Comparison of ENCODE assay signal across 9 mouse cellular contexts in the genomic region with DNA sequence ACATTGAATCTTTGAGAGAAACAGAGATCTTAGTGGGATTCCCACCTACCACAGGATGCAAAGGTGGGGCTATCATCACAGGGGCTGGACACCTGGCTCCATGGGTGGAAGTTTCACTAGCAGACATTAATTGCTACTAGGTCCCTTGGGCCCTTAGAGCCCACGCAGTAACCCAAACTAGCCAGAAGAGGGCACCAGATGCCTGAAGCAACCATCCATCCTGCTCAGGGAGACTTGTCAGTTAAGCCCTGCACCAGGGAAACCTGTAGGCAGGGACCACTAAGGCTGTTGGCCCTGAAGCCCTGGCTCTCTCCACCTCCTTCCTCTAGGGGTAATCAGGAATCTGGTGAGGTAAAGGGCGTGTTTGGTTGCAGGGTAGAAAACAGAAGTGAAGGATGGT. TPM values are rescaled to one million over a fixed set of nuclear protein-coding genes. Genes with fewer than 3 reads are reported as not detected.
DNase-seq lines count a peak whose midpoint lies in the region; ATAC-seq and TF ChIP-seq lines count a peak whose summit lies in the region.
"Had no signal": no experiment of that assay in that cellular context is flagged by ENCODE, and none has a peak within 500 bp of the region (broad histone marks: within the 10 kb centered on the region; RNA-seq: fewer than 3 reads in every experiment).

No protein-coding gene starts in this region.

- no peak overlapping the region for H3K27ac ChIP-seq in forebrain, embryonic 11.5 days (ENCODE audit: low read depth, low read length)
- H3K27ac ChIP-seq in forebrain, embryonic 15.5 days (replicated peaks) = no peak overlapping the region
- H3K27ac ChIP-seq in hindbrain, postnatal 0 days = no peak overlapping the region
- H3K27ac ChIP-seq in liver, postnatal 0 days (ENCODE audit: low read depth) = no peak overlapping the region
- no peak overlapping the region for H3K27ac ChIP-seq in testis, adult 2 months (ENCODE audit: control insufficient read depth, insufficient read depth, low read depth, low read length)

- no peak overlapping the region for H3K4me3 ChIP-seq in forebrain, embryonic 11.5 days (ENCODE audit: low read depth, low read length)
- no peak overlapping the region for H3K4me3 ChIP-seq in forebrain, embryonic 15.5 days
- H3K4me3 ChIP-seq in hindbrain, postnatal 0 days (ENCODE audit: low read length) = no peak overlapping the region
- H3K4me3 ChIP-seq in liver, postnatal 0 days (ENCODE audit: low read depth, low read length) = no peak overlapping the region
- H3K4me3 ChIP-seq in testis, adult 2 months (ENCODE audit: control insufficient read depth, low read depth, low read length) = peak overlapping the region; percentile 74

- no peaks in the 10 kb centered on the region for H3K4me1 ChIP-seq in forebrain, embryonic 11.5 days (replicated peaks; ENCODE audit: control insufficient read depth, insufficient read depth, low read length)
- H3K4me1 ChIP-seq in forebrain, embryonic 15.5 days = no peaks in the 10 kb centered on the region
- H3K4me1 ChIP-seq in hindbrain, postnatal 0 days (ENCODE audit: insufficient read depth, low read length) = peaks cover 9% of the 10 kb centered on the region; the same call in 1 of the 2 replicates
- H3K4me1 ChIP-seq in liver, postnatal 0 days (ENCODE audit: insufficient read depth) = no peaks in the 10 kb centered on the region
- no peaks in the 10 kb centered on the region; the same call in 1 of the 2 replicates for H3K4me1 ChIP-seq in testis, adult 2 months (ENCODE audit: control insufficient read depth, insufficient read depth, low read length)

- DNase-seq in forebrain, embryonic 11.5 days (ENCODE audit: low spot score) = peak; percentile 67
- DNase-seq in right cerebral cortex, postnatal 14 days = peak; percentile 48
- no peak for DNase-seq in right cerebral cortex, adult 18-20 months
- peak; percentile 66 to 74 for DNase-seq in cerebellum, postnatal 25 days
- peak; percentile 72 for DNase-seq in hindbrain, postnatal 0 days (ENCODE audit: low spot score)
- DNase-seq in liver, postnatal 0 days = peak; percentile 47

- H3K9me3 ChIP-seq in forebrain, embryonic 11.5 days (ENCODE audit: control insufficient read depth, low read length) = no peaks in the 10 kb centered on the region
- H3K9me3 ChIP-seq in forebrain, embryonic 15.5 days = no peaks in the 10 kb centered on the region
- no peaks in the 10 kb centered on the region for H3K9me3 ChIP-seq in hindbrain, postnatal 0 days (ENCODE audit: low read length)
- no peaks in the 10 kb centered on the region for H3K9me3 ChIP-seq in liver, postnatal 0 days (ENCODE audit: low read length)

- no peak overlapping the region for H3K4me2 ChIP-seq in forebrain, embryonic 11.5 days (ENCODE audit: low read depth, low read length, severe bottlenecking)
- no peak overlapping the region for H3K4me2 ChIP-seq in forebrain, embryonic 15.5 days (replicated peaks)
- no peak overlapping the region for H3K4me2 ChIP-seq in hindbrain, postnatal 0 days (ENCODE audit: low read depth, low read length)
- H3K4me2 ChIP-seq in liver, postnatal 0 days (ENCODE audit: low read depth, low read length) = no peak overlapping the region

- 7% methylated on average over 2 of the region's 2 CpGs for whole genome bisulfite sequencing in forebrain, embryonic 11.5 days
- WGBS in forebrain, embryonic 15.5 days = 9% methylated on average over 2 of the region's 2 CpGs
- WGBS in hindbrain, postnatal 0 days = 18% methylated on average over 2 of the region's 2 CpGs
- 8% methylated on average over 2 of the region's 2 CpGs for WGBS in liver, postnatal 0 days (ENCODE audit: insufficient replicate concordance)

- no peak for ATAC-seq in forebrain, embryonic 11.5 days (replicated peaks; ENCODE audit: low FRiP score)
- ATAC-seq in forebrain, embryonic 15.5 days (replicated peaks) = no peak
- ATAC-seq in hindbrain, postnatal 0 days = peak; percentile 55
- no peak for ATAC-seq in liver, postnatal 0 days
- ATAC-seq: Patski had no signal

- no peak for TF ChIP-seq POLR2A in testis, adult 2 months (IDR thresholded peaks at IDR 0.05; ENCODE audit: control insufficient read depth, low read depth, low read length)

- H3K27me3 ChIP-seq in forebrain, embryonic 11.5 days (ENCODE audit: control insufficient read depth, insufficient read depth, low read length) = no peaks in the 10 kb centered on the region
- no peaks in the 10 kb centered on the region for H3K27me3 ChIP-seq in forebrain, embryonic 15.5 days
- no peaks in the 10 kb centered on the region for H3K27me3 ChIP-seq in hindbrain, postnatal 0 days (ENCODE audit: insufficient read depth, low read length)
- H3K27me3 ChIP-seq in liver, postnatal 0 days (ENCODE audit: insufficient read depth, low read length) = no peaks in the 10 kb centered on the region
- H3K27me3 ChIP-seq in testis, adult 2 months (ENCODE audit: control insufficient read depth, insufficient read depth, low read length) = no peaks in the 10 kb centered on the region
- H3K27me3 ChIP-seq: Patski had no signal

- TF ChIP-seq EP300 in liver, postnatal 0 days (IDR thresholded peaks at IDR 0.05; ENCODE audit: low read depth) = no peak

- peak; percentile 88 for TF ChIP-seq CTCF in hindbrain, postnatal 0 days (IDR thresholded peaks at IDR 0.05; ENCODE audit: low read depth)
- TF ChIP-seq CTCF in liver, postnatal 0 days (IDR thresholded peaks at IDR 0.05; ENCODE audit: low read depth) = peak; percentile 81
- TF ChIP-seq CTCF in testis, adult 2 months (IDR thresholded peaks at IDR 0.05; ENCODE audit: control insufficient read depth, insufficient read depth, insufficient replicate concordance, low read depth, low read length) = peak; percentile 85; the same call in 1 of the 2 replicates

- no peak overlapping the region for H3K9ac ChIP-seq in forebrain, embryonic 11.5 days (ENCODE audit: low read length)
- H3K9ac ChIP-seq in forebrain, embryonic 15.5 days (replicated peaks) = no peak overlapping the region
- H3K9ac ChIP-seq in hindbrain, postnatal 0 days (replicated peaks; ENCODE audit: low read length) = no peak overlapping the region
- no peak overlapping the region for H3K9ac ChIP-seq in liver, postnatal 0 days (replicated peaks)

- H3K36me3 ChIP-seq in forebrain, embryonic 11.5 days (ENCODE audit: control insufficient read depth, insufficient read depth, low read length) = no peaks in the 10 kb centered on the region
- no peaks in the 10 kb centered on the region for H3K36me3 ChIP-seq in forebrain, embryonic 15.5 days
- H3K36me3 ChIP-seq in hindbrain, postnatal 0 days (ENCODE audit: insufficient read depth, low read length) = no peaks in the 10 kb centered on the region
- H3K36me3 ChIP-seq in liver, postnatal 0 days (replicated peaks; ENCODE audit: insufficient read depth, low read length) = no peaks in the 10 kb centered on the region
- H3K36me3 ChIP-seq in testis, adult 2 months (ENCODE audit: control insufficient read depth, insufficient read depth, low read length) = no peaks in the 10 kb centered on the region

RNA-seq across cellular contexts. Expression of a gene that starts 8.5 kb away (rescaled TPM):
- polyA plus RNA-seq in forebrain, embryonic 11.5 days (2014; fragmentation: Nextera tagmentation; extraction: Ambion mirVana) = 0.13 and 0.23 TPM in 2 replicates
- 0.11 and 0.45 TPM in 2 replicates for polyA plus RNA-seq in forebrain, embryonic 15.5 days (2015; fragmentation: Nextera tagmentation; extraction: Ambion mirVana)
- total RNA-seq in hindbrain, postnatal 0 days (2014; rRNA removed) = 0.63 and 0.72 TPM in 2 replicates
- polyA plus RNA-seq in hindbrain, postnatal 0 days (2015; fragmentation: Nextera tagmentation; extraction: Ambion mirVana) = 0.19 and 0.51 TPM in 2 replicates
- polyA plus RNA-seq in liver, postnatal 0 days (2015; fragmentation: Nextera tagmentation; extraction: Ambion mirVana) = 0.06 TPM in 1 of 2 replicates, not detected in the other
- 0.44 and 1.4 TPM in 2 replicates for polyA plus RNA-seq in testis, adult 2 months (2012; rRNA removed)

RNA-seq across cellular contexts. Expression of a gene that starts 46.6 kb away (rescaled TPM):
- not detected in 2 replicates for polyA plus RNA-seq in forebrain, embryonic 11.5 days (2014; fragmentation: Nextera tagmentation; extraction: Ambion mirVana)
- not detected in 2 replicates for polyA plus RNA-seq in forebrain, embryonic 15.5 days (2015; fragmentation: Nextera tagmentation; extraction: Ambion mirVana)
- total RNA-seq in hindbrain, postnatal 0 days (2014; rRNA removed) = not detected in 2 replicates
- polyA plus RNA-seq in hindbrain, postnatal 0 days (2015; fragmentation: Nextera tagmentation; extraction: Ambion mirVana) = 1.5 and 1.8 TPM in 2 replicates
- polyA plus RNA-seq in liver, postnatal 0 days (2015; fragmentation: Nextera tagmentation; extraction: Ambion mirVana) = not detected in 2 replicates
- polyA plus RNA-seq in testis, adult 2 months (2012; rRNA removed) = not detected in 2 replicates
- polyA plus RNA-seq: Patski had no signal
